Mouse (Mus musculus): Measurements from ENCODE around the gene Nudt8.
A peak's percentile ranks its signal among the peaks of the same experiment; 100 is the strongest.
"Not testable (repeated sequence)": the region's sequence is repeated elsewhere in the genome, so short reads cannot be mapped to it uniquely, and the experiment has no call there.

Nudt8 gene

GRCm38 (mm10) chr19:4000119-4000900, at the start of gene Nudt8, which contains the start of gene Gm49405:
Nudt8 (plus strand) TSS chr19:4000580.
Gm49405 (plus strand) TSS chr19:4000626.
- DNase-seq (ENCODE audit: low spot score): peak; percentile 93

- no peak for DNase-seq (ENCODE audit: low spot score)
Measured at GRCm38 (mm10) chr19:3951461-3951860, 48.9 kb upstream of the Nudt8 start.

- no peak for DNase-seq (ENCODE audit: low spot score)
Measured at GRCm38 (mm10) chr19:3952099-3952498, 48.3 kb upstream of the Nudt8 start.

- DNase-seq (ENCODE audit: low spot score): no peak
Measured at GRCm38 (mm10) chr19:3955033-3955432, 45.3 kb upstream of the Nudt8 start.

- peak; percentile 19 for DNase-seq (ENCODE audit: low spot score)
Measured at GRCm38 (mm10) chr19:3955804-3956203, 44.6 kb upstream of the Nudt8 start.

- not testable (repeated sequence) for DNase-seq (ENCODE audit: low spot score)
Measured at GRCm38 (mm10) chr19:3957296-3958036, 42.9 kb upstream of the Nudt8 start.

- no peak for DNase-seq (ENCODE audit: low spot score)
Measured at GRCm38 (mm10) chr19:3958470-3958869, 41.9 kb upstream of the Nudt8 start, which contains the start of gene Aldh3b3. Aldh3b3 (plus strand) TSS chr19:3958645.

- no peak for DNase-seq (ENCODE audit: low spot score)
Measured at GRCm38 (mm10) chr19:3959030-3959429, 41.4 kb upstream of the Nudt8 start.

DNA sequence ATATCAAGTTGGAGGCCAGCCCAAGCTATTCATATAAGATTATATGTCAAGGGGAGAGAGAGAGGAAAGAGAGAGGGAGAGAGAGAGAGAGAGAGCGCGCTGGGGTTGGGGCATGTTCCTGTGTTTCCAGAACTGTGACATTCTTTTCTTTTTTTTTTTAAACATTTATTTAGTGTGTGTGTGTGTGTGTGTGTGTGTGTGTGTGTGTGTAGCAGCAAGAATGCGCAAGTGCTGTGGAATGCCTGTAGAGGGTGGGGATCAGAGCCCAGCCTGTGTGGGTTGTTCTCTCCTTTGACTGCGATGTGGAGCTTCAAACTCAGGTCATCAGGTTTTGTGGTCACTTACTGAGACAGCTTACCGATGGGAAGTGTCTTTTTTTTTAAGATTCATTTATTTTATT, 40.2 kb upstream of the Nudt8 start:
- DNase-seq (ENCODE audit: low spot score): no peak

DNA sequence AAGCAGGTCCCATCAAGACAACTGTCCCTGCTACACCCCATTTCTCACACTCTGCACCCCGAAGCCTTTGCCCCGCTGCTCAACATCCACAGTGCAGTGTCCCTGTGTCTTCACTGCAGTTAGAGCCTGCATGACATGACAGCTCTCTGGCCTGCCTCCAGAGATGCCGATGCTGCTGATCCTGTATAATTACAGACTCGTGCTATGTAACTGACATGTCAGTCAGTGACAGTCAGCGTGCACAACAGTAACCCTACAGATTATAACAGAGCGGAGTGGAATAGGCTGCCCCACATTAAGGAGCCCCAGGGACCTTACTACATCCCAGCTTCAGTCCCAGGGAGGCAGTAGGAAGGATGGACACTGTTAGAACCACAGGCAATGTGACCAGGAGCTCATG, 38.6 kb upstream of the Nudt8 start:
- DNase-seq (ENCODE audit: low spot score): not testable (repeated sequence)

GRCm38 (mm10) chr19:3962469-3962868, 37.9 kb upstream of the Nudt8 start:
- peak; percentile 12 for DNase-seq (ENCODE audit: low spot score)

- no peak for DNase-seq (ENCODE audit: low spot score)
Measured at GRCm38 (mm10) chr19:3964030-3964429, 36.4 kb upstream of the Nudt8 start.

GRCm38 (mm10) chr19:3966330-3967075, 33.9 kb upstream of the Nudt8 start:
- no peak for DNase-seq (ENCODE audit: low spot score)

GRCm38 (mm10) chr19:3967258-3967657, 33.1 kb upstream of the Nudt8 start:
- no peak for DNase-seq (ENCODE audit: low spot score)

GRCm38 (mm10) chr19:3972229-3972628, 28.2 kb upstream of the Nudt8 start, which contains the start of gene Aldh3b2:
Aldh3b2 (plus strand) TSS chr19:3972328.
- no peak for DNase-seq (ENCODE audit: low spot score)

DNA sequence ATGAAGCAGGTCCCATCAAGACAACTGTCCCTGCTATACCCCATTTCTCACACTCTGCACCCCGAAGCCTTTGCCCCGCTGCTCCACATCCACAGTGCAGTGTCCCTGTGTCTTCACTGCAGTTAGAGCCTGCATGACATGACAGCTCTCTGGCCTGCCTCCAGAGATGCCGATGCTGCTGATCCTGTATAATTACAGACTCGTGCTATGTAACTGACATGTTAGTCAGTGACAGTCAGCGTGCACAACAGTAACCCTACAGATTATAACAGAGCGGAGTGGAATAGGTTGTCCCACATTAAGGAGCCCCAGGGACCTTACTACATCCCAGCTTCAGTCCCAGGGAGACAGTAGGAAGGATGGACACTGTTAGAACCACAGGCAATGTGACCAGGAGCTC, 25.8 kb upstream of the Nudt8 start:
- DNase-seq (ENCODE audit: low spot score): not testable (repeated sequence)

GRCm38 (mm10) chr19:3975866-3976265, 24.5 kb upstream of the Nudt8 start:
- DNase-seq (ENCODE audit: low spot score): no peak

DNA sequence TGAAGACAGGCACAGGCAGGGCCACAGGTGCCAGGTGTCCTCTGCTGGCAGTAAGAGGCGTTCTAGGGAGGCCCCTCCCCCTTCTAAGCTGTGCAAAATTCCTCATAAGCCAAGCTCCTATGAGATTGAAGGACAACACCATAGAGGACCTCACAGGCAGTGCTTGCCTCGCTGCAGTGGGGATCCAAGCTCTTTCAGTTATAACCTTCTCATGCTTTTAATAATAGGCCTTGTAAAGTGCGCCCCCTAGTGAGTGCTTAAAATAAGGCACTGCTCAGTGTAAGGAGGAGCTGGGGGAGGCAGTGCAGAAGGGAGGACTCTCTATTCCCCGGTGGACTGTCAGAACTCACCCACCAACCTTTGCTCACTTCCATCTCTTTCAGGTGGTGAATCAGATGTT, 20.1 kb upstream of the Nudt8 start:
- peak; percentile 80 for DNase-seq (ENCODE audit: low spot score)

- no peak for DNase-seq (ENCODE audit: low spot score)
Measured at GRCm38 (mm10) chr19:3980917-3981316, 19.5 kb upstream of the Nudt8 start.

DNA sequence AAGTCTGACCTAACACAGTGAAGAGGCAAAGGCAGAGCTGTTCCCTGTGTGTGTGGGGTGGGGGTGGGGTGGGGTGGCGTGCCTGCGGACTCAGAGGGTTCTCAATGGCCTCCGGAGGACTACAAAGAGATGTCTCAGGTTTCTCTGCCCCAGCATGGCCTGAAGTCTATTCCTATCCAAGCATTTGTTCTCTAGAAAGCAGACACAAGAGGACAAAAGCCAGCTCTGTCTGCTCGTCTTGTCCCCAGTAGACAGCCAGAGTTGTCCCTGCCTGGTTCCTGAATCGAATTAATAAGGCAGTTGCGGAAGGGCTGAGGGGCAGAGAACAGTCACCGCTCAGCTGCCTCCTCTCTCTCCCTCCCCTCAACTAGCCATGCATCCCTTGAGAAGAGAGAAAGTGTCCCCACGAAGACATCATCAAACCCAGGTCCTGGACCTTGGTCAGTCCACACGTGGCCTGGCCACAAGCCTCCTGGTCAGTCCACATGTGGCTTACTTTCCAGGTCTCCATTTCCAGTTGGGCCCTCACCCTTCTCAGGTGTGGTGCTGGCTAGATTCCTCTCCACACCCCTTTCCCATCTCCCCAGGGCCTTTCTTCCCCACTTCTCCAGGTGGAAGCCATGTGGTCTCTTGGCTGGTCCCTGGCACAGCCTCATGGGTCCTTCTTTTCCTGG, 16.7 kb upstream of the Nudt8 start:
- DNase-seq (ENCODE audit: low spot score): no peak

GRCm38 (mm10) chr19:3985261-3985681, 15.1 kb upstream of the Nudt8 start:
- DNase-seq (ENCODE audit: low spot score): no peak

GRCm38 (mm10) chr19:3986334-3986733, 14.0 kb upstream of the Nudt8 start, which contains the start of gene Acy3:
Acy3 (plus strand) TSS chr19:3986570.
- DNase-seq (ENCODE audit: low spot score): peak; percentile 28

Measured in MN1 (cell line).